Mouse (Mus musculus): Measurements from ENCODE around the gene Rph3al.
A peak's percentile ranks its signal among the peaks of the same experiment; 100 is the strongest.

The Rph3al gene

DNA sequence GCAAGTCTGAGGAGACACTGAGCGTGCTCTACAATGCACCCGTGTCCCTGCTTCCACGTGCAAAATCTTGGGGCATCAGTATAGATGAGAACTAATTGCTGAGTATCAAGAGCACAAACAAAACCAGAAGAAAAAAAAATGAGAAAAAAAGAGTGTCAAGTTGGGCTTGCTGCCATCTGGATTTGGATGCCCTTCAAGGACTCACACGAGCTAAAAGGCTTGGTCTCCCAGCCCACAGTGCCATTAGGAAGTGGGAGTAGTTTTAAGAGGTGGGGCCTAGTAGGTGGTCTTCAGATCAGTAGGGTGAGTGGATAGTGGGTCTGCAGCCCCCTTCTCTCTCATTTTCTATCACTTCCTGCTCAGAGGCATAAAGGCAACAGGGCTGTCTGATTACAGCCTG is 75.8 kb downstream of the Rph3al start:
- no peak for DNase-seq (ENCODE audit: low spot score in 2 of 2)

- DNase-seq (ENCODE audit: low spot score in 2 of 2): no peak
Measured at GRCm38 (mm10) chr11:75861653-75862052, 76.6 kb downstream of the Rph3al start.

- DNase-seq (ENCODE audit: low spot score in 2 of 2): no peak
Measured at GRCm38 (mm10) chr11:75861213-75861612, 77.0 kb downstream of the Rph3al start.

GRCm38 (mm10) chr11:75859460-75859859 is 78.8 kb downstream of the Rph3al start:
- DNase-seq (ENCODE audit: low spot score in 2 of 2): no peak

DNA sequence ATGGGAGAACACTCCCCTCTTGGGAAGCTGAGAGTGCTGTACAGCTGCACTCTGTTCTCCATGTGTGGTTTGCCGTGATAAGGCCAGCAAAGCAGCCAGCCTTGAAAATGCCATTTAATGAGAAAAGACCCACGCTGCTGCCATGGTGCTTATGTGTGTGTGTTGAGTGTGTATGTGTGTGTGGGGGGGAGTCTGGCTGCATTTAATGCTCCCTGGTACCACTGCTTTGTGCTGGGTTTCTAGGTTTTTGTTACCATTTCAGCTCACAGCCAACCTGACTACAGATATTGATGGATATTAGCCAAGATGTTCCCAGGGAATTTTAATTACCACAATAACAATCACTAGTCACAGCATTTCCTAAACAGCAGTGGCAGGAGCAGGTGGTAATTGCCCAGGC is 79.3 kb downstream of the Rph3al start:
- DNase-seq (ENCODE audit: low spot score in 2 of 2): no peak

DNA sequence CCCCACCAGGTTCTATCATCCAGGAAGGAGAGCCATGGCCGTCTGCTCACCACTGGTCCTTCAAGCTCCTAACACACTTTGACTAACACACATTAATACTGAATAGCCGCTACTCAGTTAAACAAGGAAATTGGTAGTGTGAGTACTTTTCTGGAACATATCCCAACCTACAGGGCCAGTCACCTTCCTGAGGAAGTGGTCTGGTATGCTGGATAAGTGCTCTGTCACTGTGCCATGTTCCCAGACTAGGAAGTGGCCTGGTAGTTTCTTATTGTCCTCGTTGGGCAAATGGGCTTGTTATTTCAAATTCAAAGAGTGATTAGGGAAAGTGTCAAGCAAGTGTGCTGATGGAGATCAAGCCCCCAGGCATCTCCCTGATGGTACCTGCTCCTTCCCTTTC is 80.4 kb downstream of the Rph3al start:
- DNase-seq (ENCODE audit: low spot score in 2 of 2): no peak

DNA sequence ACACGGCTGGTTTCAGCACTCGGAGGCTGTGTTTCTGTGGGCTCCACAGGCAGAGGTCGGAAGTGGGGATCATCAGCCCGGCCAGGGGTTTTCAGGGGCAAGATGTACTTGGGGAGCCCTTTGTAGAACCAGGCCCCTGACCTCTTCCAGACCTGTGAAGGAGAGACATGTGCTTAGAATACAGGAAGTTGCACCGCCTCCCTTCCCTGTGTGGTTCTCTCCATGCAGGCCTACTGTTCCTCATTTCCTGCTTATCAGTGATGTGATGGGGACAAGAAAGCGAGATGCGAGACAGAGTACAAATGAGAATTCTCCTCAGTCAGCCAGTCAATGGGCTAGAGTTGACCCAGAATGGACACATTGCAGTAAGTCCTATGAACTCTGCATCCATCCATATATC is 83.9 kb downstream of the Rph3al start:
- no peak for DNase-seq (ENCODE audit: low spot score in 2 of 2)

- no peak for DNase-seq (ENCODE audit: low spot score in 2 of 2)
Measured at GRCm38 (mm10) chr11:75853067-75853636, 85.1 kb downstream of the Rph3al start.

GRCm38 (mm10) chr11:75852485-75852884 is 85.7 kb downstream of the Rph3al start:
- no peak for DNase-seq (ENCODE audit: low spot score in 2 of 2)

DNA sequence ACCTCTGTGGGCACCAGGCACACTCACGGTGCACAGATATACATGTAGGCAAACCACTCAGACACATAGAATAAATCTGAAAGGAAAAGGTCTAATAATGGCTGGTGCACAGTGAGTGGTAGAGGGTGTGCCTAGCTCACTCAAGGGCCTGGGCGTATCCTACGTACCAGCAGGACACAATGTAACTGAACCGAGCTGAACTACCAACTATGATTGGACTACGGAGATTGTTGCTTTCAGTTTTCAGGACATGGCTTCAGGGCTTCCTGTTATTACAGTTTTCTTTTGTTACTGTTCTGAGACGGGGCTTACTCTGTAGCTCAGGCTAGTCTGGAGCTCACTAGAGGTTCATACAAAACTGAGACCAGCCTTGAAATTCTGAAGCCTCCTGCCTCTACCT is 88.7 kb downstream of the Rph3al start:
- no peak for DNase-seq (ENCODE audit: low spot score in 2 of 2)

DNA sequence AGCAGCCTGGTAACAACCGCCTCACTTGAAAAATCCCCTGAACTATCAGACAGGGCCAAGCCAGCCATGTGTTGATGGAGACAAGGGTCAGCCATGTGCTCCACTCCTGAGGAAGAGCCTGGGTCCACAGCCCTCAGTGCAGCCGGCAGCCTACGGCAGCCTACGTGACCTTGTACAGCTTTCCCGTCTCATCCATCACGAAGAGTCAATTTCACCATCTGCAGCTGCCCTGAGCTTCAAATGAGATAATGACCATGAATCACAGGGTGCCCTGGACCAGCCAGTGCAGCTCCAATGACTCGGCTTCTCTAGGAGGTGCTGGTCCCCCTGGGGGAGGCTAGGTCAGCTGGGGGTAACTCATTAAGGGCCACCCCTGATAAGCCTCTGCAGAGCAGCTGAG is 91.6 kb downstream of the Rph3al start:
- no peak for DNase-seq (ENCODE audit: low spot score in 2 of 2)

DNA sequence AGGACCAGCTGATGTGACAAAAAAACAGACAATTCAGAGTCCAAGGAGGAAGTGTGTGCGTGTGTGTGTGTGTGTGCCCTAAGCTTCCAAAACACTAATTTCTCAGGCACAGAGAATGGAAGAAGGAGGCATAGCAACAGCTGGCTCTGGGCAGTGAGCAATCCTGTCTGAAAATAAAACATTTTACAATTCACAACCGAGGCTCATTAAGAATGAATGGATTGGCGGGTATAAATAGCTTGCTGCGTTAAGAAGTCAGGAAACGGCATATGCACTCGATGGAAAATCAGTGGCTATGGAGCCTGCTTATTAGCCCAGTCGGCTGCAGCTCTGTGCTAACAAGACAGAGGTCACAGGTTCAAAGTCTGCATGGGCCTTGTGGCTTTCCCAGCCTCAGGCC is 92.6 kb downstream of the Rph3al start:
- DNase-seq (ENCODE audit: low spot score in 2 of 2): no peak

GRCm38 (mm10) chr11:75842904-75843619 is 95.2 kb downstream of the Rph3al start:
- DNase-seq (ENCODE audit: low spot score in 2 of 2): peak in 1 of 2 experiments; percentile 32

DNA sequence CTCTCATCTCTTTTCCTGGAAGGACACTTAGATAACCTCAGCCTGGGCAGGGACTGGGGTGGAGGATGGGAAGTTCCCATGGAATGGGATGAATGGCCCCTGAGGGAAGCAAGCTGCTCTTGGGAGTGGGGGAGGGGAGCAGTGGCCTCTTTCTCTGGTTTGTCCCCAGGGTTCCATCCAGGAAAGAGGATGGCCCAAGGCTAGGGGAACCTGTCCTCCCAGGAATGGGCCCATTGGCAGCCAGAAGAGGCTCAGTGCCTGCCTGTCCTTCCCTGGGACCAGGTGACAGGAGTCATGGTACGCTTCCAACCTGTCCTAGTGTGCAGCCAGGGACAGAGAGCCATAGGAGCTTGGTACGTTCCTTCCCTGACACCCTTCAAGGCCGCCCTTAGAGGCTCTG is 96.7 kb downstream of the Rph3al start:
- DNase-seq (ENCODE audit: low spot score in 2 of 2): no peak

DNA sequence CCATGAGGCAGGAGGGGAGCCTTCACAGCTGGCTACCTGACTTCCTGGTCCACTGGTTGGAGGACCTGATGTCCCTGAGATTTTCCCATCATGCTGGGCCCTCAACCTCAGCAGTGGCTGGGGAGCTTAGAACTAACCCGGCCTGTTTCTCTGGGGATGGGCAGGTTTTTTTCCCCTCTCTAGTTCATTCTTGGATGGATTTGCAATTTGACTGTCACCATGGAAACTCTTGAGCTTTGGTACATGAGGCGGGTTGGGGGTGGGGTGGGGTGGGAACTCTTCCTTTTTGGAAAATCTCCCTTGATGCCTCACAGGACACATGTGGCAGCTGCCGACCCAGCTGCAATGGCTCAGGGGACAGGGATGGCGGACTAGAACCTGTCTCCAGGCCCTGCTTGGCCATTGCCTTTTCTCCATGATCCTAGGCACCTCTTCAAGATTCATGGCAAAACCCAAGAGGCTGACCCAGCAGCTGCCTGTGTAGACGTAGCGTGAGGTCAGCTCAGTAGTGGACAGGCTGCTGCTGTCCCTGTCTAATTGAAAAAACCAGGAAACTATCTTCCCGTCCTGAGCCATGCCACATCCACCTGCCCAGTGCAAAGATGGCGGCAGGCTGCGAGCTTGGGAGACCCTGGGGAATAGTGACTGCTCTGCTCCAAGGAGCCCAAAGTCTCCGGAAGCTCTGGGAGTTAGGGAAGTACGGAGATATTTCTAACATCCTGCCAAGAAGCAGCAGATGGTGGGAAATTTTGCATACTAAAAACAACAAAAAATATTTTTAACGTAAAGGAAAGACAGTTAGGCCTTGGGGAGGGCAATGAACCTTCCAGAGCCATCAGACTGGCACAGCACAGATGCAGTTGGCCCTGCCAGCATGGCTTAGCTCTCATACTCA is 98.4 kb downstream of the Rph3al start:
- no peak for DNase-seq (ENCODE audit: low spot score in 2 of 2)

DNA sequence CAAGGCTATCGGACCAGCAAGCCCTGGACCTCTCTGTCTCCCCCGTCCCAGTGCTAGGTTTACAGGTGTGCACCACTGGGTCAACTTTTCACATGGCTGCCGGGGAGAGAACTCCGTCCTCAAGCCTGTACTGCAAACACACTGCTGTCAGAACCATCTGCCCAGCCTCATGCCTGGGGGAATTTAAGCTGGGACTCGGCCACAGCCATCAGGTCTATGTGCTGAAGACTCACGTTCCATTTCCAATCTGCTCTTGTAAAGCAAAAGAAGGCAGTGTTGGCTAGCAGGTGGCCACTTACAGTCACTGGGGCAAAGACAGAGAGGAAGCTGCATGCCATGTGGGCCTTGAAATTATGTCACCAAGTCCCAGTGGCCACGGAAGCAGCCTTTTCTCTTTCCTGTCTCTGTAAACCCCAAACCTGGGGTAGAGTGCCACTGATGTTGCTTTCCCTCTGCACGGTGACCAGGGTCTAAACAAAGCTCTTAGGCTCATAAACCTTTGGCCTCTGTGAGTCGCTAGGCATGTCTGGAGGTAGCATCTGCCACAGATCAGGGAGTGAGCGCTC is 99.3 kb downstream of the Rph3al start:
- no peak for DNase-seq (ENCODE audit: low spot score in 2 of 2)

DNA sequence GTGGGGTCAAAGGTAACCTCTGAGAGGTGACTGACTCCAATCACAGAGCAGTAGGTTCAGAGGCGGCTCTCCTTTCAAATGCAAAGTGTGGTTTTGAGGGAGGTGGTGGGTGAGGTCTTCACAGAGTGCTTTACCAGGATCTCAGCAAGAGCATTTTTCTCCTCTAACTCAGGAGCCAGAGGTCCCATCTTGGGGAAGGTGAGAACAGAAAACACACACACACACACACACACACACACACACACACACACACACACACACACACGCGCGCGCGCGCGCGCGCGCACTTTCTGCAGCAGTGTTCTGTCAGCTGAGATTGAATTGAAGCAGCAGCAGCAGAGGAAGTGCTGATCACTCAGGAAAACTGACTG is 102.0 kb downstream of the Rph3al start:
- no peak for DNase-seq (ENCODE audit: low spot score in 2 of 2)

DNA sequence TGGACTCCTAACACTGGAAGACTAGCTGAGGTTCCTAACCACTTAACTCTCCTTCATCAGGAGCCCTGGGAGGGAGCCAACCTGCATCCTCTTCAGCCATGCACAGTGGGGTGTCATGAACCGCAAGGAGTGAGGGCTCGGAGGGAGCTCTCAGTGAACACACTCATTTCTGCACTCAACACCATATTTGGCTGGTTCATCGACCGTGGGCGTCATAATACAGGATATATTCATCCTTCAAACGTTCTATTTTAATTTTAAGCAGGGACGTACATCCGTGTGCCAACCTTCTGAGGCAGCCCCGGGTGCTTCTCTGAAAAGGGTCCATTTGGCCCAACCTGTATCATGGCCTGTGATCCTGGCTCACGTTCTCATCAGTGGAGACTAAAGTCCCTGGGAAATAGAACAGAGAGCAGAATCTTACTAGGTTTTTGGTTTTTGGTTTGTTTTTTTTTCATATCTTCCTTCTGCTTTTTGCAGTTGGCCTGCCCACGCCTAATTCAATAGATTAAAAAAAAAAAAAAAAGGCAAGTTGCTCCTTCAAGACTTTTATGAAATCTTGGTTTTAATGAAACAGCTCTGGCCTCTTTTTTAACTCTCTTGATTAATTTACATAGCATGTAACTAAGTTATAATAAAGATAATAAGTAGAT is 102.5 kb downstream of the Rph3al start:
- DNase-seq (ENCODE audit: low spot score in 2 of 2): no peak

DNA sequence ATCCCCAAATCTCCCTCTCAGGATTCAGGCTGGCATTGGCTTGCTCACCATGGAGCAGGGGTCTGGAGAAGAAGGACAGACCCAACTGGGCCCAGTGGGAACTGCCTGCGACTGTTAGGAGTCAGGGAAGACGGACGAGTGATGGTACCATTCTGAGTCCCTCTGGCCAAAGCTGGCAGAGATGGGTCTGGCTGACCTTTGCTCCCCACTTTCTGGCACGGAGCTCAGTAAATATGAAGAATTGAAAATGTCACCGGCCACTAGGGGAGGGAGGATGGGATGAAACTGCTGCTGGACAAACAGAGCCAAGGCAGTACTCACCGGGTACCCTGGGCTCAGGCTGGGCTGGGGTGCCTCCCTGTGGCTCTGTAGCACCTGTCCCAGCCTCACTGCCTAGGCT is 105.1 kb downstream of the Rph3al start:
- no peak for DNase-seq (ENCODE audit: low spot score in 2 of 2)

- DNase-seq (ENCODE audit: low spot score in 2 of 2): no peak
Measured at GRCm38 (mm10) chr11:75830386-75830785, 107.8 kb downstream of the Rph3al start.

GRCm38 (mm10) chr11:75827414-75827813 is 110.8 kb downstream of the Rph3al start:
- no peak for DNase-seq (ENCODE audit: low spot score in 2 of 2)

- no peak for DNase-seq (ENCODE audit: low spot score in 2 of 2)
Measured at GRCm38 (mm10) chr11:75823506-75823905, 114.7 kb downstream of the Rph3al start.

All from cerebellum, postnatal 4 days (tissue).